Mouse (Mus musculus): ENCODE measurements around the gene Olfr1389. TPM values are rescaled to one million over a fixed set of nuclear protein-coding genes. Genes with fewer than 3 reads are reported as not detected.

Gene Olfr1389
- total RNA-seq (2023), result not detected

DNA sequence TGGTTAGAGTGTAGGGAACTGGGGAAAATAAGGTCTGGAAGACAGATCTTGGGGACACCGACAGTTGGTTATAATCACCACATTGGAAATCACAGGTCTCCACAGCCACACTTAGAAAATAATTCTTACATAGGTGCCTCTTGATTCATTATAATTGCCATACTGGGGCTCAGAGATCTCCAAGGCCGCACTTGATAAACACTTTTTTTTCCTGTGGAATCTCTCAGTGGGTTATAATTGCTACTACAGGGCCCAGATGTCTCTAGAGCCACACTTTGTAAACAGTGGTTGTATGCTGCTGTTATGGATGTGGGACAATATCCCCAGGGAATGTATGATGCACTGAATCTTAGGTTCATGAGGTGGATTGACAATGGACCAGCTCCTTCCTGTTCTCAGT lies at the start of gene Olfr1389:
Olfr1389 (plus strand) TSS at position 301 of the 400 bp plus-strand sequence.

DNA sequence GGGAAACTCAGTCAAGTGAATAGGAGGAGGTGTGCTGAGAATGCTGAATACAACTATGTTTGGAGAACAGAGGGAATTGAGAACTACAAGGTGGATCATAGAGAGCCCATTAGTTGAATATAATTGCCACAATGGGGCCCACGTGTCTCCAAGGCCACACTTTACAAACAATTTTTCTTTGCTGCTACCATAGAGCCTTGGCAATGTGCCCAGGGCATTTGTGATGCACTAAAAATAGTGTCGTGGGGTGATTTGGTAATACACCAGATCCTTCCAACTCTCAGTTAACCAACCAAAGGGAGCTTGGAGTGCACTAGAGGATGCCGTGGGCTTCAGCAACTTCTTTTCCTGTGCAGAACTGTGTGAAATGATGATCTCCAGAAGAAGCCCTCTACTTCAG lies 13.5 kb downstream of the Olfr1389 start, which contains the start of gene Olfr1388:
Olfr1388 (plus strand) TSS at position 214 of the 400 bp plus-strand sequence.

DNA sequence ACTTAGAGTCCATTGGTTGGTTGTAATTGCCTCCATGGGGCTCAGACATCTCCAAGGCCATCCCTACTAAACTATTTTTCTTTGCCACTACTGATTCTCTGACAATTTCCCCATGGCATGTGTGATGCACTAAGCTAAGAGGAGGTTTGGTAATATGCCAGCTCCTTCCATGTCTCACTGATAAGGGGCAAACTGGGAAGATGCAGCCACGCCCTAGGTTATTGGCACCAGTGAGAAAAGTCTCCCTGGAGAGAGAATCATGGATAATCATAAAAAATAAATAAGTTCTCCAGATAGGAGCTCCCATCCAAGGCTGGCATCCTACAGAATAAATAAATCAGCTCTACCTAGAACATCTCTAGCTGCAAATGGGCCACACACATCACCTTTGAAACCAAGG lies 32.2 kb downstream of the Olfr1389 start, which contains the start of gene Olfr1387:
Olfr1387 (plus strand) TSS at position 301 of the 400 bp plus-strand sequence.

DNA sequence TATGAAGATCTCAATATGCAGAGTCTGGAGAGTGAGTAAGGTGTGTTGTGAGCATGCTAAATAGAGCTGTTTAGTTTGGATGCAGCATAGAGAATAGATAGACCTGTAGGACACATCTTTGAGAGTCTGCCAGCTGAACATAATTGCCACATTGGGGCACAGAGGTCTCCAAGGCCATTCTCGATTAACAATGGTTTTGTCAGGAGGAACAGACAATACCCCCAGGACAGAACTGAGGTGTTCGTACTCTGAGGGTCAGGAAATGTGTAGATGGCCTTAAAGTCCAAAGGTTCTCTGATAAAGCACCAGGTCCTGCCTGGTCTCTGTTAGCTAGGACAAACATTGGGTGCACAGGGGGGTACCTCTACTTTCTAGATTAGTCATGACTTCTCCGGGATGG lies 41.9 kb downstream of the Olfr1389 start, which contains the start of gene Olfr1386:
Olfr1386 (plus strand) TSS at position 301 of the 400 bp plus-strand sequence.

Other genes with a start within 250 kb of the Olfr1389 start
- gene Btnl9, start 235.9 kb upstream of the Olfr1389 start, total RNA-seq (2023), result 1 to 10 TPM; 1.2 to 1.6 TPM
- gene Zfp62, start 219.8 kb upstream of the Olfr1389 start, total RNA-seq (2023), result 10 to 100 TPM; 49.7 to 53.6 TPM
- 10 to 100 TPM; 85.1 to 92.1 TPM for gene Mgat1, start 178.9 kb upstream of the Olfr1389 start, total RNA-seq (2023)
- under 1 TPM in 1 of 2 experiments, not detected in 1; 0.18 TPM for gene Olfr1393, start 144.8 kb upstream of the Olfr1389 start, total RNA-seq (2023)
- under 1 TPM in 1 of 2 experiments, not detected in 1; 0.47 TPM for gene Olfr1392, start 137.8 kb upstream of the Olfr1389 start, total RNA-seq (2023)
- not detected for gene Olfr10, start 118.3 kb upstream of the Olfr1389 start, total RNA-seq (2023)
- not detected for gene Olfr1391, start 100.3 kb upstream of the Olfr1389 start, total RNA-seq (2023)
- gene Olfr1390, start 87.9 kb upstream of the Olfr1389 start, total RNA-seq (2023), result not detected
- under 1 TPM; 0.24 to 0.27 TPM for gene Olfr1388, start 13.6 kb downstream of the Olfr1389 start, total RNA-seq (2023)
- not detected for gene Olfr1387, start 32.3 kb downstream of the Olfr1389 start, total RNA-seq (2023)
- not detected for gene Olfr1386, start 42.0 kb downstream of the Olfr1389 start, total RNA-seq (2023)
- gene Olfr1385, start 66.0 kb downstream of the Olfr1389 start, total RNA-seq (2023), result under 1 TPM in 1 of 2 experiments, not detected in 1; 0.11 TPM
- gene Olfr1384, start 83.7 kb downstream of the Olfr1389 start, total RNA-seq (2023), result not detected
- not detected for gene Olfr1383, start 96.6 kb downstream of the Olfr1389 start, total RNA-seq (2023)
- not detected for gene Olfr1382, start 105.2 kb downstream of the Olfr1389 start, total RNA-seq (2023)
- gene Olfr1381, start 120.4 kb downstream of the Olfr1389 start, total RNA-seq (2023), result not detected
- gene Olfr1380, start 133.8 kb downstream of the Olfr1389 start, total RNA-seq (2023), result not detected
- under 1 TPM; 0.22 to 0.53 TPM for gene Flt4, start 186.2 kb downstream of the Olfr1389 start, total RNA-seq (2023)
- gene Scgb3a1, start 240.5 kb downstream of the Olfr1389 start, total RNA-seq (2023), result not detected

Measured in neutrophil, adult 59 days (primary cell).